Mouse (Mus musculus) hematopoietic stem cell, adult 5-6 weeks (primary cell): ENCODE measurements around the gene Fyn. TPM values are rescaled to one million over a fixed set of nuclear protein-coding genes. Genes with fewer than 3 reads are reported as not detected.

Experiments used
- ATAC-seq, 2 experiments: fragments of 125-278 bp in 1 of 2; replicated peaks in 1 of 2; 2 replicates each; pipeline ENCODE4 v1.8.0; 2016 to 2017; ENCODE audit warnings: inconsistent platforms in 2 of 2, mild to moderate bottlenecking in 2 of 2, moderate number of reproducible peaks in 2 of 2, low read depth in 1 of 2, moderate TSS enrichment in 1 of 2; ENCODE audit not compliant: low FRiP score in 2 of 2, poor library complexity in 2 of 2, severe bottlenecking in 2 of 2, insufficient read depth in 1 of 2, low TSS enrichment in 1 of 2
- total RNA-seq: library from RNA; stranded (forward); fragments of 172-1452, 232-1000 nt; gene quantifications from 2 replicates; pipeline ENCODE4 v1.2.3, GENCODE M21; 2017

Fyn gene
- total RNA-seq, 1 experiment from 2014 or later: 43.7 TPM

GRCm38 (mm10) chr10:39614676-39615075, 246.0 kb downstream of the Fyn start:
- ATAC-seq: no peak

Other genes with a start within 250 kb of the Fyn start
- gene Fam229b, start 234.9 kb upstream of the Fyn start, total RNA-seq: 0.35 and 4.9 TPM in 2 replicates
- gene Tube1, start 234.9 kb upstream of the Fyn start, total RNA-seq: 8.0 and 8.9 TPM in 2 replicates
- not detected in 2 replicates for gene Ccn6, start 205.1 kb upstream of the Fyn start, total RNA-seq
- 4.1 and 5.8 TPM in 2 replicates for gene Traf3ip2, start 244.1 kb downstream of the Fyn start, total RNA-seq